Mouse (Mus musculus) heart, postnatal 0 days (tissue): ENCODE data around the gene Mrpl39. TPM values are rescaled to one million over a fixed set of nuclear protein-coding genes. Genes with fewer than 3 reads are reported as not detected.

Experiments
- ATAC-seq: fragments of 200-750 bp; cut with Nextera tagmentation; 2 replicates; pipeline ENCODE4 v1.8.0; 2017; ENCODE audit warnings: low read depth, moderate number of reproducible peaks, moderate library complexity; ENCODE audit not compliant: insufficient read depth
- DNase-seq: peaks from one replicate; pipeline ENCODE4 v3.0.0-alpha.2; 2016; ENCODE audit warnings: low spot score
- H3K27ac ChIP-seq: fragments of 300-500 bp; sonication (generic); 2 replicates; pipeline ENCODE4 v1.5.1; 2014; ENCODE audit warnings: low read depth, mild to moderate bottlenecking
- H3K27me3 ChIP-seq: fragments of 300-500 bp; sonication (generic); 2 replicates; pipeline ENCODE4 v1.6.1; 2014; ENCODE audit warnings: low read length, mixed read lengths; ENCODE audit not compliant: control insufficient read depth, insufficient read depth
- H3K36me3 ChIP-seq: fragments of 300-500 bp; sonication (generic); replicated peaks from 2 replicates; pipeline ENCODE4 v1.6.1; 2014; ENCODE audit warnings: low read length, mixed read lengths; ENCODE audit not compliant: control insufficient read depth, insufficient read depth
- H3K4me1 ChIP-seq: fragments of 300-500 bp; sonication (generic); 2 replicates; pipeline ENCODE4 v1.6.1; 2014; ENCODE audit warnings: antibody characterized with exemption; ENCODE audit not compliant: control insufficient read depth, insufficient read depth
- H3K4me2 ChIP-seq: fragments of 300-500 bp; sonication (generic); 2 replicates; pipeline ENCODE4 v1.6.1; 2014; ENCODE audit warnings: low read depth, mild to moderate bottlenecking, low read length, moderate library complexity
- H3K4me3 ChIP-seq: fragments of 300-500 bp; sonication (generic); 2 replicates; pipeline ENCODE4 v1.5.1; 2014; ENCODE audit warnings: low read depth, low read length
- H3K9ac ChIP-seq: fragments of 300-500 bp; sonication (generic); replicated peaks from 2 replicates; pipeline ENCODE4 v1.6.1; 2014; ENCODE audit warnings: low read depth, low read length, mixed read lengths
- H3K9me3 ChIP-seq: fragments of 300-500 bp; sonication (generic); replicated peaks from 2 replicates; pipeline ENCODE4 v1.6.1; 2016; ENCODE audit warnings: low read length; ENCODE audit not compliant: control insufficient read depth
- CTCF ChIP-seq: IDR thresholded peaks from 2 replicates; pipeline ENCODE4 v1.5.1; 2016; ENCODE audit warnings: antibody characterized with exemption, control low read depth, low read depth
- EP300 ChIP-seq: IDR thresholded peaks from 2 replicates; pipeline ENCODE4 v1.6.1; 2016; ENCODE audit warnings: antibody characterized with exemption, low read depth
- WGBS: fragments of 180-500 bp; shearing (Covaris S2); extraction: QIAGEN DNeasy Blood & Tissue Kit; methylation state at CpG from one replicate; pipeline ENCODE4 v1.1.7; 2014; 5-methylcytosine and 5-hydroxymethylcytosine counted together
- polyA plus RNA-seq: library from polyadenylated mRNA; unstranded; fragments of >200 nt; fragmentation: Nextera tagmentation; extraction: Ambion mirVana; gene quantifications from 2 replicates; pipeline ENCODE4 v1.2.1, GENCODE M21; 2015
- total RNA-seq: library from RNA; depleted of rRNA; stranded (reverse); fragments of >200 nt; gene quantifications from 2 replicates; pipeline ENCODE4 v1.2.3, GENCODE M21; 2014; ENCODE audit warnings: low replicate concordance; rRNA removed

The Mrpl39 gene
- total RNA-seq (24.8 and 43.2 TPM in 2 replicates), polyA plus RNA-seq (48.9 and 50.6 TPM in 2 replicates)

- Histone ChIP-seq H3K27ac (peak within 1 kb of the TSS; percentile 90), H3K4me2 (peak within 1 kb of the TSS; percentile 77), H3K9me3 (no peaks in the 10 kb centered on the region), H3K9ac (peak within 1 kb of the TSS; percentile 70), H3K27me3 (no peaks in the 10 kb centered on the region), H3K36me3 (peaks cover 16% of the 10 kb centered on the region), H3K4me3 (peak within 1 kb of the TSS; percentile 79), H3K4me1 (peaks cover 6% of the 10 kb centered on the region)
- under 1% methylated on average over 66 of the region's 66 CpGs for WGBS
- DNase-seq (peak; percentile 93), ATAC-seq (peak; percentile 99)
- TF ChIP-seq EP300 (peak; percentile 66; the same call in 1 of the 2 replicates), CTCF (peak; percentile 82)
Measured at GRCm38 (mm10) chr16:84735166-84736105, at the start of gene Mrpl39. Gene Mrpl39 (minus strand): TSS chr16:84735742.

GRCm38 (mm10) chr16:84784966-84785365, 49.4 kb upstream of the Mrpl39 start:
- no peaks in the 10 kb centered on the region for H3K36me3 ChIP-seq
- no peak for ATAC-seq

DNA sequence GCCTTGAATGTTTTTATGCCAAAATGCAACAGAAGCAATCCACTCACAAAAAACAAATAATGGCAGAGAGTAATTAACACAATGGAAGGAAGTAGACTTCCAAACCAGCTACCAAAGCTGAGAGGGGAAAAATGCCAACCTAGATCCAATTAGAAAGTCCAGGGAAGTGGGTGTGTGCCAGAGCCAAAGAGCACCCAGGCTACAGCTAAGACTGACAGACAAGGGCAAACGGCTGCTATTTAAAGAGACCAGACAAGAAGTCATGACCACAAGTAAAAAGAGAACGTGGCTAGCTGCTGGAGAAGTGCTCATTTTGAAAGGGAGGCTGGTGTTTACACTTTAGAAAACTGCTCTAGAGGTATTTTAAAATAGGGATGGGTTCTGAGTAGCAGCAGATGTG, 47.7 kb upstream of the Mrpl39 start:
- Histone ChIP-seq H3K4me3 (no peak overlapping the region), H3K4me1 (no peaks in the 10 kb centered on the region), H3K4me2 (no peak overlapping the region), H3K9ac (no peak overlapping the region), H3K27me3 (no peaks in the 10 kb centered on the region), H3K27ac (0 out of 2 replicates have a peak overlapping the region, but pooled peaks have one; percentile 2), H3K9me3 (peaks cover 10% of the 10 kb centered on the region), H3K36me3 (0 out of 2 replicates have a peak, but pooled peaks cover 7% of the 10 kb centered on the region)
- DNase-seq (peak; percentile 30), ATAC-seq (0 out of 2 replicates have a peak, but pooled peaks have one; percentile 24)
- TF ChIP-seq CTCF, result no peak
- TF ChIP-seq EP300, result no peak
- WGBS, result 9% methylated on average over 2 of the region's 2 CpGs

More at GRCm38 (mm10) chr16:84784966-84785365, 49.4 kb upstream of the Mrpl39 start:
- WGBS, result 36% methylated on average over 7 of the region's 7 CpGs
- no peak for DNase-seq
- Histone ChIP-seq H3K4me2 (no peak overlapping the region), H3K27me3 (no peaks in the 10 kb centered on the region), H3K4me1 (no peaks in the 10 kb centered on the region), H3K27ac (no peak overlapping the region), H3K4me3 (no peak overlapping the region), H3K9me3 (0 out of 2 replicates have a peak, but pooled peaks cover under 1% of the 10 kb centered on the region), H3K9ac (no peak overlapping the region)
- TF ChIP-seq EP300 (no peak), CTCF (no peak)

DNA sequence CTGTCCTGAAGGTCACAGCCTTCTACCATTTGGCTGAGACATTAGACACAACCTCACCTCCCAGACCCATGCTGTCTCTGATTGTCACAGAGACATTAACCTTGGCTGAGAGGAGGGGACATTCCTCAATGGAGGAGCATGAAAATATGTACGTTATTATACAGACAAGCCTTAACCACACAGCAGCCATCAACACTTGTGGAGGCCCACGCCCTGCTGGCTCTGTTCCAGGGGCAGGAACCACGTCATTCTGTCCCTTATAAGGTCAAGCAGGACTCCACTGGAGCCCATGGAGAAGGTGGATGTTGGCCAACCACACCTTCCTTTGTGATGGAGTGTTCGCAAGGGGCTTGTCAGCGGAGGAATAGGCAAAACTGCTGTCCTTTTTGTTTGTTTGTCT, 44.2 kb upstream of the Mrpl39 start:
- WGBS, result 61% methylated on average over 5 of the region's 5 CpGs
- Histone ChIP-seq H3K9me3 (peaks cover 10% of the 10 kb centered on the region), H3K4me3 (no peak overlapping the region), H3K27ac (no peak overlapping the region), H3K27me3 (no peaks in the 10 kb centered on the region), H3K4me2 (no peak overlapping the region), H3K36me3 (0 out of 2 replicates have a peak, but pooled peaks cover 7% of the 10 kb centered on the region), H3K9ac (no peak overlapping the region), H3K4me1 (0 out of 2 replicates have a peak, but pooled peaks cover 5% of the 10 kb centered on the region)
- TF ChIP-seq CTCF, result no peak
- TF ChIP-seq EP300, result no peak
- DNase-seq (no peak), ATAC-seq (no peak)

DNA sequence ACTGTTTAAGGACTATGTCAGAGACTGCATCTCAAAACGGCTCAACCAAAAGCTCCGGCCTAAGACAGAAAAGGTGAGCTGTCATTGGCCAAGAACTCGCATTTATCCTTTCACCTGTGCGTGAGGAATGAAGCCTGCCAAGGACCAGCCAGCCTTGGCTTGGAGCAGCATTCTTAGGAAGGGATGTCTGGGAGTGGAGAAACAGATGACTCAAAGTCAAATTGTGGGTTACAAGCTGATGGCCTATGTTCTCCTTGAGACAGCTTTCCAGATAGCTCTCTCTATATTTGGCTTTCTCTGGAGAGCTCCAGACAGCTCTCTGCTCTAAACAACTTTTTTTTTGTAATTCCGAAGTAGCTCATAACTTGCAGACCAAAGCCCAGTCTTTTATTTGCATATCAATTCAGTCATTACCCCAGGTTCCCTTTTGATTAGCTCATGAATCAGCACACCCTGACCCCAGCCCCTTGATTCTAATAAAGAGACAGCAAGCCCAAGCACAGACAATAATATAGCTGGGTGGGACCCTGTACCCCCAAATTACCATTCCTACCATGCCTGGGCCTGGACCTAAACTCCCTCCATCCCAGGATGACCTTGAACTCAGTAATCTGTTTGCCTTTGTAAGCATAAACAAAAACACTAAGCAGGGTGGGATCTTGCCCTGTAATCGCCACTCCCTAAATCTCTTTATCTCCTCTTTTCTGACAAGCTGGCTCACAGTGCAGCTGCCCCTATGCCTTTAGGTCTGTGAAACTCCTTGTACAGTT, 43.5 kb upstream of the Mrpl39 start:
- no peak for DNase-seq
- Histone ChIP-seq H3K4me1 (0 out of 2 replicates have a peak, but pooled peaks cover 6% of the 10 kb centered on the region), H3K9me3 (peaks cover 10% of the 10 kb centered on the region), H3K9ac (no peak overlapping the region), H3K36me3 (0 out of 2 replicates have a peak, but pooled peaks cover 7% of the 10 kb centered on the region), H3K4me2 (no peak overlapping the region), H3K27me3 (no peaks in the 10 kb centered on the region), H3K27ac (no peak overlapping the region), H3K4me3 (no peak overlapping the region)
- 70% methylated on average over 6 of the region's 6 CpGs for WGBS
- ATAC-seq, result no peak
- TF ChIP-seq EP300 (no peak), CTCF (no peak)
